Mouse (Mus musculus) liver, embryonic 11.5 days (tissue): ENCODE measurements at regions not wholly inside any gene's neighbourhood (a gene's known extent, or its start where the extent isn't known, plus 50 kb on each side); places are given as distances from the start of the nearest gene placed in this dataset.
A peak's percentile ranks its signal among the peaks of the same experiment; 100 is the strongest.
"Not testable (repeated sequence)": the region's sequence is repeated elsewhere in the genome, so short reads cannot be mapped to it uniquely, and the experiment has no call there.

Experiments used
- ATAC-seq: fragments of 200-750 bp; cut with Nextera tagmentation; replicated peaks from 2 replicates; pipeline ENCODE4 v1.8.0; 2017; ENCODE audit warnings: moderate number of reproducible peaks, mild to moderate bottlenecking, moderate TSS enrichment, moderate library complexity; ENCODE audit not compliant: low FRiP score
- DNase-seq: peaks from one replicate; pipeline ENCODE4 v3.0.0-alpha.2; 2017; ENCODE audit warnings: low spot score
- H3K27ac ChIP-seq: fragments of 300-500 bp; sonication (generic); 2 replicates; pipeline ENCODE4 v1.5.1; 2014; ENCODE audit warnings: mild to moderate bottlenecking, low read depth, low read length, control low read depth
- H3K27me3 ChIP-seq: fragments of 300-500 bp; sonication (generic); replicated peaks from 2 replicates; pipeline ENCODE4 v1.6.1; 2014; ENCODE audit warnings: low read length, mixed read lengths; ENCODE audit not compliant: control insufficient read depth, insufficient read depth
- H3K36me3 ChIP-seq: fragments of 300-500 bp; sonication (generic); 2 replicates; pipeline ENCODE4 v1.6.1; 2014; ENCODE audit warnings: mild to moderate bottlenecking, low read length, moderate library complexity, mixed read lengths; ENCODE audit not compliant: control insufficient read depth, insufficient read depth
- H3K4me1 ChIP-seq: fragments of 300-500 bp; sonication (generic); replicated peaks from 2 replicates; pipeline ENCODE4 v1.6.1; 2014; ENCODE audit warnings: low read length, mixed read lengths; ENCODE audit not compliant: control insufficient read depth, insufficient read depth
- H3K4me2 ChIP-seq: fragments of 300-500 bp; sonication (generic); 2 replicates; pipeline ENCODE4 v1.6.1; 2014; ENCODE audit warnings: mild to moderate bottlenecking, control low read depth, moderate library complexity
- H3K4me3 ChIP-seq: fragments of 300-500 bp; sonication (generic); 2 replicates; pipeline ENCODE4 v1.5.1; 2014; ENCODE audit warnings: low read depth, low read length, control low read depth
- H3K9ac ChIP-seq: fragments of 300-500 bp; sonication (generic); 2 replicates; pipeline ENCODE4 v1.6.1; 2014; ENCODE audit warnings: low read depth, low read length, control low read depth
- H3K9me3 ChIP-seq: fragments of 300-500 bp; sonication (generic); 2 replicates; pipeline ENCODE4 v1.6.1; 2016; ENCODE audit warnings: low read length, inconsistent platforms, mixed read lengths; ENCODE audit not compliant: control insufficient read depth
- WGBS: fragments of 180-500 bp; shearing (Covaris S2); extraction: QIAGEN DNeasy Blood & Tissue Kit; methylation state at CpG from one replicate; pipeline ENCODE4 v1.1.7; 2014; 5-methylcytosine and 5-hydroxymethylcytosine counted together

DNA sequence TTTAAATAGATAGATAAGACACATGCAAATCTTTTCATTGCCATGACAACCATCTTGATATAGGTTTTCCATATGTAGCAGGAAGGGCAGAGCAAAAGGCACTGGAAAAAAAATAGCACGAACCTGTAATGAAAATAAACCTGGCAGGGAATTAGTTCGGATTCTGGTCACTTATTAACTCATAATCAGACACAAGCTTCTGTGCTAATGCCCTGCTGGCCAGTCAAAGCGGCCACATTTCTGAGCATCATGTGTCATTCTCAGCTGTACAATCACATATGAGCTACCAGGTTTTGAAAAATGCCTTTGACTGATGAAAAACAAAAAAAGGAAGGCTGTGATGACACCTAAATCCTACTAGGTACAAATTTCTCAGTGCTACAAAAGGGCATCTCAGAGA is 964.9 kb downstream of the Bcl11a start:
- DNase-seq (no peak), ATAC-seq (no peak)
- 70% methylated on average over 3 of the region's 3 CpGs for WGBS

DNA sequence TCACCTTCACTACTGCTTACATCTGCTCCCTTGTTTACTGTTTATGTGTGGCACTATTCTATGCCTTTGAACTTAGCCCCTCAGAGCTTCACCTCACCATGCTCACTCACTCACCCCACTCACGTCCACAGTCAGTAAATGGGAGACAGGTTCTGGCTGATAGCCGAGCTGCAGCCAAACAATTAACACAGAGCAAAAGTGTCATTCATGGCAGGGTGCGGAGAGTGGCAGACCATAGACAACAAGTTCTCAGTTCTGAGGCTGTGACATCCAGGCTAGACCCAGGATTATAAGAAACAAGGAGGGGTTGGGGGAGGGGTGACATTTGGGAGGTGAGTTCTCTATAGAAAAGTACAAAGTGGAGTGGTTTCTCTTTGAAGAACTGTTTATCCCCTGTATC is 967.5 kb downstream of the Bcl11a start:
- Histone ChIP-seq H3K4me2 (no peak overlapping the region), H3K9ac (no peak overlapping the region), H3K9me3 (no peaks in the 10 kb centered on the region), H3K4me1 (no peaks in the 10 kb centered on the region), H3K36me3 (no peaks in the 10 kb centered on the region), H3K27me3 (no peaks in the 10 kb centered on the region), H3K27ac (no peak overlapping the region), H3K4me3 (no peak overlapping the region)
- DNase-seq (no peak), ATAC-seq (no peak)
- WGBS: 70% methylated on average over 3 of the region's 3 CpGs

More for the DNA sequence above, 964.9 kb downstream of the Bcl11a start:
- no peaks in the 10 kb centered on the region for H3K36me3 ChIP-seq
- no peak overlapping the region for H3K4me2 ChIP-seq
- H3K27me3 ChIP-seq: no peaks in the 10 kb centered on the region
- no peak overlapping the region for H3K9ac ChIP-seq
- no peaks in the 10 kb centered on the region for H3K4me1 ChIP-seq
- H3K4me3 ChIP-seq: no peak overlapping the region
- no peaks in the 10 kb centered on the region for H3K9me3 ChIP-seq
- H3K27ac ChIP-seq: no peak overlapping the region

GRCm38 (mm10) chr11:25045977-25046376 is 968.1 kb downstream of the Bcl11a start:
- no peaks in the 10 kb centered on the region for H3K27me3 ChIP-seq
- no peaks in the 10 kb centered on the region for H3K9me3 ChIP-seq
- no peak for ATAC-seq
- no peak for DNase-seq
- H3K36me3 ChIP-seq: no peaks in the 10 kb centered on the region
- no peaks in the 10 kb centered on the region for H3K4me1 ChIP-seq
- no peak overlapping the region for H3K27ac ChIP-seq
- 66% methylated on average over 7 of the region's 7 CpGs for WGBS
- no peak overlapping the region for H3K9ac ChIP-seq
- no peak overlapping the region for H3K4me2 ChIP-seq
- H3K4me3 ChIP-seq: no peak overlapping the region

- H3K27ac ChIP-seq: no peak overlapping the region
- DNase-seq (no peak), ATAC-seq (no peak)
- no peak overlapping the region for H3K4me2 ChIP-seq
- H3K27me3 ChIP-seq: no peaks in the 10 kb centered on the region
- H3K9ac ChIP-seq: no peak overlapping the region
- WGBS: 60% methylated on average over 2 of the region's 2 CpGs
- H3K4me3 ChIP-seq: no peak overlapping the region
- H3K4me1 ChIP-seq: no peaks in the 10 kb centered on the region
- H3K36me3 ChIP-seq: no peaks in the 10 kb centered on the region
- no peaks in the 10 kb centered on the region; the same call in 1 of the 2 replicates for H3K9me3 ChIP-seq
These were observed 977.8 kb downstream of the Bcl11a start for GRCm38 (mm10) chr11:25055698-25056097.

- no peaks in the 10 kb centered on the region for H3K36me3 ChIP-seq
- no peak for DNase-seq
- peak; percentile 69 for ATAC-seq
- 27% methylated on average over 7 of the region's 7 CpGs for WGBS
- no peak overlapping the region for H3K27ac ChIP-seq
- H3K9ac ChIP-seq: no peak overlapping the region
- no peak overlapping the region for H3K4me3 ChIP-seq
- H3K27me3 ChIP-seq: no peaks in the 10 kb centered on the region
- no peak overlapping the region for H3K4me2 ChIP-seq
- H3K9me3 ChIP-seq: no peaks in the 10 kb centered on the region; the same call in 1 of the 2 replicates
- H3K4me1 ChIP-seq: no peaks in the 10 kb centered on the region
These were observed 979.3 kb downstream of the Bcl11a start for GRCm38 (mm10) chr11:25057093-25057521.

DNA sequence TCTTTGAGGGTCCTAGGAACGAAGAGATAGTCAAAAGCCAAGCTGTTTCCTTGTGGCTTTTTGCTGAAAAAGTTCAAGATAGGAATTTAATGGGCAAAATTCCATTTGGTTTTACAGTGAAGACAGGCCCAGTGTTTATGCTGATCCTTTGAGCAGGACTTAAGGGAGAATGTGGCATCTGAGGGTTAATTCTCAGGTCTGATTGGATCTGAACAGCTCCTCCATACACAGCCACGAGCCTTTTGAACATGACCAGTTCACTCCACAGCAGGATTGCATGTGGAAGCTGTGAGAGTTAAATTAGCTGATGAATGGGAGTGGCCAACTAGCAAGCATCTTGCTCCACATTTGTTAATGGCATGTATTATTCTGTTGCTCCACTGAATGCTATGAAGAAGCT is 979.7 kb downstream of the Bcl11a start:
- Histone ChIP-seq H3K4me2 (no peak overlapping the region), H3K4me1 (no peaks in the 10 kb centered on the region), H3K36me3 (no peaks in the 10 kb centered on the region), H3K9ac (no peak overlapping the region), H3K9me3 (no peaks in the 10 kb centered on the region; the same call in 1 of the 2 replicates), H3K27ac (no peak overlapping the region), H3K27me3 (no peaks in the 10 kb centered on the region), H3K4me3 (no peak overlapping the region)
- DNase-seq: no peak
- WGBS: 34% methylated on average over 2 of the region's 2 CpGs
- ATAC-seq: peak; percentile 26; the same call in 1 of the 2 replicates

- 59% methylated on average over 4 of the region's 4 CpGs for WGBS
- ATAC-seq: no peak
These were observed 985.2 kb downstream of the Bcl11a start for GRCm38 (mm10) chr11:25063042-25063441.

DNA sequence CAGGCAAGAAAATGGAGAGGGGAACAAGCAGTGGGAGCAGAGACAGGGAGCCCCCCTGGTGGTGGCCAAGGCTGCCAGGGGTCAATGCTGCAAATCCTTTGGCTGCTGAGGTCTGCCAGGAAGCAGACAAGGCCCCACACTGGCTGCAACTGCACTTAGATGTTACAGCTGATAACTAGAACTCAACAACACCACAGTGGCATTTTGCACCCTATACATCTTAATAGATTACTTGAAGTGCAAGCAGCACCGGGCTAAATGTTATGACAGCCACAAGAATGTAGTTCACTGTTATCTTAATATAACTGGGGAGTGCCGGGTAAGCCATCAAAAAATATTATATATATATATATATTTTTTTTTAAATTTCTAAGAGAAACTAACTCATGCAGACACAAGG is 986.1 kb downstream of the Bcl11a start:
- H3K4me1 ChIP-seq: no peaks in the 10 kb centered on the region
- H3K9me3 ChIP-seq: no peaks in the 10 kb centered on the region
- no peak overlapping the region for H3K4me2 ChIP-seq
- H3K27ac ChIP-seq: no peak overlapping the region
- no peak for ATAC-seq
- WGBS: 37% methylated on average over 2 of the region's 2 CpGs
- no peaks in the 10 kb centered on the region for H3K36me3 ChIP-seq
- H3K4me3 ChIP-seq: no peak overlapping the region
- DNase-seq: no peak
- no peak overlapping the region for H3K9ac ChIP-seq
- no peaks in the 10 kb centered on the region for H3K27me3 ChIP-seq

More at GRCm38 (mm10) chr11:25063042-25063441, 985.2 kb downstream of the Bcl11a start:
- H3K4me2 ChIP-seq: no peak overlapping the region
- H3K27ac ChIP-seq: no peak overlapping the region
- H3K4me3 ChIP-seq: no peak overlapping the region
- H3K9ac ChIP-seq: no peak overlapping the region
- no peaks in the 10 kb centered on the region for H3K9me3 ChIP-seq
- H3K4me1 ChIP-seq: no peaks in the 10 kb centered on the region
- H3K27me3 ChIP-seq: no peaks in the 10 kb centered on the region
- H3K36me3 ChIP-seq: no peaks in the 10 kb centered on the region
- DNase-seq: no peak

GRCm38 (mm10) chr11:25099976-25100375 is 1022.1 kb downstream of the Bcl11a start:
- 87% methylated on average over 3 of the region's 3 CpGs for WGBS
- H3K36me3 ChIP-seq, H3K27me3 ChIP-seq, H3K4me3 ChIP-seq, DNase-seq, H3K27ac ChIP-seq, H3K9me3 ChIP-seq, H3K4me1 ChIP-seq, ATAC-seq, H3K9ac ChIP-seq, H3K4me2 ChIP-seq: not testable (repeated sequence)
